In the genomic region with DNA sequence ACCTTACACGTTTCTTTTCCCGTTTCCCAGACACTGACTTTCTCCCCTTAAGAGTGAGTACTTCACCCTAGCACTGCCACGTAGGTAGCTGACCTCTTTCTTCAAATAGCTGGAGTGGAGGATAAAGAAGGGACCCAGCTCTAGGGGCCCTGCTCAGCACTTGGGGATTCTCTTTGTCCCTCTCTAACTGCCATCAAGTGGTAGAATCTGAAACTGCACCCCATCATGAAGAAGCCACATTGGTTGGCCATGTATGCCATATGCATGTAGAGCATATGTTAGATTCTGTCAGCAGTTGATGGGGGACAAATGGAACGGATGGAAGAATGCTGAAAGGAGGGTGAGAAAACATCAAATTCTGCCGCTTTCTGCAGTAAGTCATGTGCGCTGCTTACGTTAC, we compare ENCODE assay signal across 10 mouse cellular contexts.
DNase-seq lines count a peak whose midpoint lies in the region; ATAC-seq and TF ChIP-seq lines count a peak whose summit lies in the region.
"Had no signal": no experiment of that assay in that cellular context is flagged by ENCODE, and none has a peak within 500 bp of the region (broad histone marks: within the 10 kb centered on the region; RNA-seq: fewer than 3 reads in every experiment).

No protein-coding gene starts in this region.

- no peaks in the 10 kb centered on the region for H3K27me3 ChIP-seq in forebrain, embryonic 13.5 days
- H3K27me3 ChIP-seq: limb, embryonic 13.5 days had no signal

- WGBS in lung, adult 2 months: 63% methylated on average over 7 of the region's 7 CpGs
- WGBS in forebrain, embryonic 13.5 days: 64% methylated on average over 7 of the region's 7 CpGs

- TF ChIP-seq CTCF in lung, adult 2 months (IDR thresholded peaks at IDR 0.05; ENCODE audit: insufficient read depth, low read length): peak; percentile 25; the same call in 1 of the 2 replicates

- no peak overlapping the region for H3K4me3 ChIP-seq in lung, adult 2 months (replicated peaks; ENCODE audit: extremely low read depth, low read depth, low read length)
- H3K4me3 ChIP-seq in forebrain, embryonic 13.5 days: no peak overlapping the region
- H3K4me3 ChIP-seq: limb, embryonic 13.5 days had no signal

- H3K4me1 ChIP-seq in lung, adult 2 months (ENCODE audit: control insufficient read depth, insufficient read depth, low read length): no peaks in the 10 kb centered on the region
- no peaks in the 10 kb centered on the region for H3K4me1 ChIP-seq in forebrain, embryonic 13.5 days
- H3K4me1 ChIP-seq: limb, embryonic 13.5 days had no signal

- no peak overlapping the region for H3K27ac ChIP-seq in forebrain, embryonic 13.5 days
- H3K27ac ChIP-seq: limb, embryonic 13.5 days had no signal

- peak; percentile 4 for DNase-seq in adrenal gland, adult 2 months
- DNase-seq in adrenal gland, adult 8-10 months: no peak
- no peak for DNase-seq in lung, adult 2 months
- no peak for DNase-seq in lung, adult 18-20 months
- DNase-seq in retina, embryonic 14.5 days (ENCODE audit: low spot score): peak; percentile 71
- DNase-seq in testis, postnatal 14 days (ENCODE audit: low spot score): no peak
- DNase-seq: heart, postnatal 14 days had no signal

- ATAC-seq in forebrain, embryonic 13.5 days: peak; percentile 70
- no peak for ATAC-seq in cerebellum, adult (ENCODE audit: insufficient number of reproducible peaks, low FRiP score, low TSS enrichment)

- H3K9me3 ChIP-seq in forebrain, embryonic 13.5 days (replicated peaks): no peaks in the 10 kb centered on the region
- H3K9me3 ChIP-seq: limb, embryonic 13.5 days had no signal

- no peak for TF ChIP-seq POLR2A in lung, adult 2 months (IDR thresholded peaks at IDR 0.05; ENCODE audit: borderline replicate concordance, extremely low read depth, low read depth, low read length)

- no peak overlapping the region for H3K9ac ChIP-seq in forebrain, embryonic 13.5 days
- H3K9ac ChIP-seq: limb, embryonic 13.5 days had no signal

- no peaks in the 10 kb centered on the region for H3K36me3 ChIP-seq in forebrain, embryonic 13.5 days (ENCODE audit: poor library complexity, severe bottlenecking)
- H3K36me3 ChIP-seq: limb, embryonic 13.5 days had no signal

- no peak overlapping the region for H3K4me2 ChIP-seq in forebrain, embryonic 13.5 days
- H3K4me2 ChIP-seq: limb, embryonic 13.5 days had no signal

Comparison
In these comparisons a context has a peak if more than half of its experiments do, and no peak if none do; other contexts are left out.
1. DNase-seq: peak in adrenal gland, adult 2 months (single experiment) and retina, embryonic 14.5 days (single experiment); none in adrenal gland, adult 8-10 months (single experiment), lung, adult 2 months (single experiment), lung, adult 18-20 months (0 of 2) and testis, postnatal 14 days (single experiment).